Mouse (Mus musculus) liver, embryonic 11.5 days (tissue): ENCODE data around the gene Gm813. TPM values are rescaled to one million over a fixed set of nuclear protein-coding genes. Genes with fewer than 3 reads are reported as not detected.

Source experiments
- ATAC-seq: fragments of 200-750 bp; cut with Nextera tagmentation; replicated peaks from 2 replicates; pipeline ENCODE4 v1.8.0; 2017; ENCODE audit warnings: moderate number of reproducible peaks, mild to moderate bottlenecking, moderate TSS enrichment, moderate library complexity; ENCODE audit not compliant: low FRiP score
- DNase-seq: peaks from one replicate; pipeline ENCODE4 v3.0.0-alpha.2; 2017; ENCODE audit warnings: low spot score
- H3K27ac ChIP-seq: fragments of 300-500 bp; sonication (generic); 2 replicates; pipeline ENCODE4 v1.5.1; 2014; ENCODE audit warnings: mild to moderate bottlenecking, low read depth, low read length, control low read depth
- H3K27me3 ChIP-seq: fragments of 300-500 bp; sonication (generic); replicated peaks from 2 replicates; pipeline ENCODE4 v1.6.1; 2014; ENCODE audit warnings: low read length, mixed read lengths; ENCODE audit not compliant: control insufficient read depth, insufficient read depth
- H3K36me3 ChIP-seq: fragments of 300-500 bp; sonication (generic); 2 replicates; pipeline ENCODE4 v1.6.1; 2014; ENCODE audit warnings: mild to moderate bottlenecking, low read length, moderate library complexity, mixed read lengths; ENCODE audit not compliant: control insufficient read depth, insufficient read depth
- H3K4me1 ChIP-seq: fragments of 300-500 bp; sonication (generic); replicated peaks from 2 replicates; pipeline ENCODE4 v1.6.1; 2014; ENCODE audit warnings: low read length, mixed read lengths; ENCODE audit not compliant: control insufficient read depth, insufficient read depth
- H3K4me2 ChIP-seq: fragments of 300-500 bp; sonication (generic); 2 replicates; pipeline ENCODE4 v1.6.1; 2014; ENCODE audit warnings: mild to moderate bottlenecking, control low read depth, moderate library complexity
- H3K4me3 ChIP-seq: fragments of 300-500 bp; sonication (generic); 2 replicates; pipeline ENCODE4 v1.5.1; 2014; ENCODE audit warnings: low read depth, low read length, control low read depth
- H3K9ac ChIP-seq: fragments of 300-500 bp; sonication (generic); 2 replicates; pipeline ENCODE4 v1.6.1; 2014; ENCODE audit warnings: low read depth, low read length, control low read depth
- H3K9me3 ChIP-seq: fragments of 300-500 bp; sonication (generic); 2 replicates; pipeline ENCODE4 v1.6.1; 2016; ENCODE audit warnings: low read length, inconsistent platforms, mixed read lengths; ENCODE audit not compliant: control insufficient read depth
- WGBS: fragments of 180-500 bp; shearing (Covaris S2); extraction: QIAGEN DNeasy Blood & Tissue Kit; methylation state at CpG from one replicate; pipeline ENCODE4 v1.1.7; 2014; 5-methylcytosine and 5-hydroxymethylcytosine counted together
- polyA plus RNA-seq: library from polyadenylated mRNA; unstranded; fragments of >200 nt; fragmentation: Nextera tagmentation; extraction: Ambion mirVana; gene quantifications from 2 replicates; pipeline ENCODE4 v1.2.1, GENCODE M21; 2014

Gm813 gene
- polyA plus RNA-seq, 1 experiment from 2014 or later: not detected

DNA sequence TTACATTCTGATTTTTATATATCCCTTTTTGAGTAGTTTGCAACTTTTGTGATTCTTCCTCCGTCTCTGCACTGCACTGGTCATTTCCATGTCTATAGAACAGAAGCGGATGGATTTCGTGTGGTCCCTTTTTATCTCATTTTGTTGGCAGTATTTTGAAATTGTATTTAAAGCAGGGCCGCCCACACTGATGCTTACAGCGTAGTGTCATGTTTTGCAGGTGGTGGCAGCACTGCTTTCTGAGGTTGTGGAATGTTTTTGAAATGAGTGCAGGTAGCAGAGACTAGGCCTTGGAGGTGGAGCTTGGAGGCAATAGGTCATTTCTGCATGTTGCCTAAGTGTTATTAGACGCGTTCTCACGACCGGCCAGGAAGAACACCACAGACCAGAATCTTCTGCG is 33.2 kb upstream of the Gm813 start:
- WGBS: 93% methylated on average over 10 of the region's 10 CpGs

DNA sequence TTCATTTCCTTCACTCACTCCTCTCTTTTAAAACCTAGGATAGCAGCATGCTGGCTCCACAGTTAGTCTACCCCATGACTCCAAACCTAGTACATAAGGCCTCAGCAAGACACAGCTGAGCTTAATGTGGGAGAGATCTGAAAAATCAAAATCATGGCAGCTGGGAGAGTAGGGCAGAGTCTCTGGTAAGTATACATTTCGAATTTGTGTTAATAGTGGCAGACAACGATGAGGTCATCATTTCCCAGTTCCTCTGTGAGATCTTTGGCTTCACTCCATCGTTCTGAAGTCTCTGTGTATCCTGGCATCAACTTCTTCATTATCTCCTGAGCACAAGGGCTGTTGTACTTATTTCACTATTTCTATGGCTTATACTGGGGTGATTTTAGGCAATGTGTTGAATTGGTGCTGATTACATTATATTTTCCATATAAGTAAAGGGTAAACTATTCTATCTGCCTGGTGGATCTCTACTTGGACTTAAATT is 22.0 kb upstream of the Gm813 start, which contains the start of gene E330017A01Rik:
E330017A01Rik (minus strand) TSS at position 51 of the 487 bp plus-strand sequence.
- no peak within 1 kb of the TSS for H3K4me3 ChIP-seq
- no peaks in the 10 kb centered on the region for H3K27me3 ChIP-seq
- 0 out of 2 replicates have a peak within 1 kb of the TSS, but pooled peaks have one; percentile 13 for H3K4me2 ChIP-seq
- peak within 1 kb of the TSS; percentile 28; the same call in 1 of the 2 replicates for H3K27ac ChIP-seq
- ATAC-seq (no peak), DNase-seq (no peak)
- H3K36me3 ChIP-seq: no peaks in the 10 kb centered on the region
- no peak within 1 kb of the TSS for H3K9ac ChIP-seq
- H3K4me1 ChIP-seq: peaks cover 7% of the 10 kb centered on the region
- no peaks in the 10 kb centered on the region for H3K9me3 ChIP-seq
- 71% methylated on average over 3 of the region's 3 CpGs for WGBS

More for the DNA sequence above, 33.2 kb upstream of the Gm813 start:
- no peak overlapping the region for H3K27ac ChIP-seq
- H3K4me1 ChIP-seq: no peaks in the 10 kb centered on the region
- no peaks in the 10 kb centered on the region for H3K9me3 ChIP-seq
- H3K4me3 ChIP-seq: no peak overlapping the region
- H3K36me3 ChIP-seq: no peaks in the 10 kb centered on the region
- H3K4me2 ChIP-seq: no peak overlapping the region
- ATAC-seq: no peak
- no peaks in the 10 kb centered on the region for H3K27me3 ChIP-seq
- DNase-seq: no peak
- H3K9ac ChIP-seq: no peak overlapping the region

DNA sequence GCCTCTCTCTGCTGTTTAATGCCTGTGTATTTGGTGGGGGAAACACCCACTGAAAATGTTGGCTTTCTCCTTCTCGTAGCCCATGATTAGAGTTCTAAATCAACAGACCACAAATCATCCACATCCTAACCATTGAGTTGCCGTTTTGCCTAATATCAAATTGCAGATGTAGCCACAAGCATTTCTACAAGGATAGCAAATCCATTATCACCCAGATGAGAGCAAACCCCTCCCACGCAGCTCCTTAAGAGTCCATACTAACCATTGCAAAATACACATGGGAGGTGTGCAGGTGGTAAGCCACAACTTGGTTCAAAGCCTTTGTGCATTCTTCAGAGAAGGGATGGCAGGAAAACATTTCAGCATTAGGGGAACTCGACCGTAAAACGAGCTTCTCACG is 21.2 kb upstream of the Gm813 start:
- peak overlapping the region; percentile 28; the same call in 1 of the 2 replicates for H3K27ac ChIP-seq
- H3K9ac ChIP-seq: no peak overlapping the region
- no peak for DNase-seq
- 79% methylated on average over 7 of the region's 7 CpGs for WGBS
- 0 out of 2 replicates have a peak overlapping the region, but pooled peaks have one; percentile 13 for H3K4me2 ChIP-seq
- H3K36me3 ChIP-seq: no peaks in the 10 kb centered on the region
- peaks cover 7% of the 10 kb centered on the region for H3K4me1 ChIP-seq
- no peaks in the 10 kb centered on the region for H3K27me3 ChIP-seq
- ATAC-seq: peak; percentile 39
- no peak overlapping the region for H3K4me3 ChIP-seq
- no peaks in the 10 kb centered on the region for H3K9me3 ChIP-seq

DNA sequence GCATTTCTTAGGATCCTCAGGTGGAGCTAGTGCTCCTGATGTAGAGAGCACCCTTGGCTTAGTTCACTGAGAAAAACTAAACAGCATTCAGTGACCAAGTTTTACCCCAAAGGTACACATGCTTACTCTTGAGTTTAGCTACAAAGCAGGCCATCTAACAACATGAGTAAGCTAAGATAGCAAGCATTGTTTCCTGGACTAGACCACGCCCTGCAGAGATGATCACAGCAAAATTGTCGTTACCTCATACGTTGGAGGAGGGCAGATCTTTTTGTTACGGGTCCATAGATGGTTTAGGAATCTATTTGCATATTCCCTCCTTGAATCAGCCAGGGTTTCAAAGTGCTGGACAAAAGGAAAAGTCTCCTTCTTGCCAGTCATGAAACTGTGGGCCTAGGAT is 20.7 kb upstream of the Gm813 start:
- no peak overlapping the region for H3K9ac ChIP-seq
- WGBS: 40% methylated on average over 4 of the region's 4 CpGs
- peak overlapping the region; percentile 28; the same call in 1 of the 2 replicates for H3K27ac ChIP-seq

DNA sequence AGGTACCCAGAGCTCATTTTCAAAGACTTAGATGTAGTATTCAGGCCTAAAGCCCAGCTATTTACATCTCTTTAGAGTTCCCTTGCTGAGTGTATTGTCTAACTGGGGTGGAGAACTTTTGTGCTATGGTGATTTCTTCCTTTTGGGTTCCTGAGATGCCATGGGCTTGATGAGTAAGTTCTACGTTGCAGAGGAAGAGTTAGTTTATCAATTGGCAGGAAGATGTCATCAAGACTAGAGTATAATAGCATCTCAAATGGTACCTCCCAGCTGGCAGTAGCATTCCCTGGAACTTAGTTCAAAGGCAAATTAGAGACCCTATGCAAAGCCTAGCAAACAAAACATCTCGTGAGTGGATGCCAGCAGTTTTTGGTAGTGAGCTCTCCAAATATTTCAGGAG is 19.1 kb upstream of the Gm813 start:
- Histone ChIP-seq H3K4me3 (no peak overlapping the region), H3K9me3 (no peaks in the 10 kb centered on the region), H3K27ac (no peak overlapping the region), H3K4me2 (no peak overlapping the region), H3K4me1 (peaks cover 7% of the 10 kb centered on the region), H3K36me3 (no peaks in the 10 kb centered on the region), H3K9ac (no peak overlapping the region), H3K27me3 (no peaks in the 10 kb centered on the region)
- ATAC-seq (no peak), DNase-seq (no peak)
- WGBS: 72% methylated on average over 2 of the region's 2 CpGs

More for the DNA sequence above, 20.7 kb upstream of the Gm813 start:
- Histone ChIP-seq H3K27me3 (no peaks in the 10 kb centered on the region), H3K4me1 (peaks cover 7% of the 10 kb centered on the region), H3K36me3 (no peaks in the 10 kb centered on the region), H3K9me3 (no peaks in the 10 kb centered on the region), H3K4me3 (no peak overlapping the region), H3K4me2 (0 out of 2 replicates have a peak overlapping the region, but pooled peaks have one; percentile 13)
- no peak for DNase-seq
- peak; percentile 91 for ATAC-seq

DNA sequence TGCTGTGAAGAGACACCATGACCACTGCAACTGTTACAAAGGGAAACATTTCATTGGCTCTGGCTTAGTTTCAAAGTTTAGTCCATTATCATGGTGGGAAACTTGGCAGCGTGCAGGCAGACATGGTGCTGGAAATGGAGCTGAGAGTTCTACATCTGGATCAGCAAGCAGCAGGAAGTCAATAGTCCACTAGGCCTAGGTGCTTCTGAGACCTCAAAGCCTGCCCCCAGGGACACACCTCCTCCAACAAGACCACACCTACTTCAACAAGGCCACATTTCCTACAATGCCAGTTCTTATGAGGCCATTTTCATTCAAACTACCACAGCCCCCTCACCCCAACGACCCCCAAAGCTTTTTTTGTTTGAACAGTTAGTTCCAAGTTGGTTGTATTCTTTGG is 13.0 kb upstream of the Gm813 start:
- H3K27me3 ChIP-seq: no peaks in the 10 kb centered on the region
- no peak overlapping the region for H3K4me3 ChIP-seq
- H3K4me1 ChIP-seq: 0 out of 2 replicates have a peak, but pooled peaks cover 4% of the 10 kb centered on the region
- H3K36me3 ChIP-seq: no peaks in the 10 kb centered on the region
- H3K4me2 ChIP-seq: no peak overlapping the region
- H3K27ac ChIP-seq: no peak overlapping the region
- no peaks in the 10 kb centered on the region for H3K9me3 ChIP-seq
- ATAC-seq (no peak), DNase-seq (no peak)
- H3K9ac ChIP-seq: no peak overlapping the region
- WGBS: 69% methylated on average over 2 of the region's 2 CpGs

DNA sequence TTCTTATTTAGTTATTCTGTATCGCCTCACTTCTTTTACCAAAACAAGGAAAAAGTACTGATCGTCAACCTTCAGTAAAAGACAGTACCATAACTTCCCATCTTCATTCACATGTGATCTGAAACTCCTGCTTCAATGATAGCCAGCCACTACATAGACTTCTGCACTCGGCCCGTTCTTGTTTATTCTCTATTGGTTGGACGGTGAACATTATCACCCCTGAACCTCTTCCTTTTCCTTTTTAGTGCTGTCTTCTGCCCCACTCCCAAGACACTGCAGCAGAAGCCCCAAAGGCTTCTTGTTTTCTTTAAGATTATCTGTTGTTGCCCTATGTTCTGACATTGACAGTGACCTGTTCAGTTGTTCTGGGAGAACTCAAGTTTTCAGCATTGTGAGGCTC is 12.2 kb upstream of the Gm813 start:
- ATAC-seq (no peak), DNase-seq (no peak)
- H3K9me3 ChIP-seq: no peaks in the 10 kb centered on the region
- 0 out of 2 replicates have a peak, but pooled peaks cover 4% of the 10 kb centered on the region for H3K4me1 ChIP-seq
- no peak overlapping the region for H3K4me3 ChIP-seq
- no peak overlapping the region for H3K27ac ChIP-seq
- 63% methylated on average over 5 of the region's 5 CpGs for WGBS
- H3K27me3 ChIP-seq: no peaks in the 10 kb centered on the region
- H3K9ac ChIP-seq: no peak overlapping the region
- H3K36me3 ChIP-seq: no peaks in the 10 kb centered on the region
- no peak overlapping the region for H3K4me2 ChIP-seq

DNA sequence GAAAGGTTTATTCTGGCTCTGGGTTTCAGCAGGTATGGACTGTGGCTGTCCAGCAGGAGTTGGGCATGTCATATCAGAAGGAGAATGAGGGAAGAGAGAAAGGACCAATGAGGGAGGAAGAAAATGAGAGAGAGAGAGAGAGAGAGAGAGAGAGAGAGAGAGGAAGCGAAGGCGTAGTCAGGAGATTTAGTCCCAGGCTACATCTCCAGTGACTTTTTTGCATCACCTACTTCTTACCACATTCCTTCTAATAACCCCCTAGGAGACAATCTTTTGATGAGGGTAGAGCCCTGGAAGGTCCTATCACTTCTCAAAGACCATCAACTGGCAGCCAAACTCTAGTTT is 11.5 kb upstream of the Gm813 start:
- no peaks in the 10 kb centered on the region for H3K27me3 ChIP-seq
- ATAC-seq (no peak), DNase-seq (no peak)
- no peaks in the 10 kb centered on the region for H3K36me3 ChIP-seq
- H3K4me3 ChIP-seq: no peak overlapping the region
- H3K27ac ChIP-seq: no peak overlapping the region
- H3K9me3 ChIP-seq: no peaks in the 10 kb centered on the region
- H3K9ac ChIP-seq: no peak overlapping the region
- 97% methylated on average over 2 of the region's 2 CpGs for WGBS
- no peak overlapping the region for H3K4me2 ChIP-seq
- H3K4me1 ChIP-seq: 0 out of 2 replicates have a peak, but pooled peaks cover 4% of the 10 kb centered on the region

DNA sequence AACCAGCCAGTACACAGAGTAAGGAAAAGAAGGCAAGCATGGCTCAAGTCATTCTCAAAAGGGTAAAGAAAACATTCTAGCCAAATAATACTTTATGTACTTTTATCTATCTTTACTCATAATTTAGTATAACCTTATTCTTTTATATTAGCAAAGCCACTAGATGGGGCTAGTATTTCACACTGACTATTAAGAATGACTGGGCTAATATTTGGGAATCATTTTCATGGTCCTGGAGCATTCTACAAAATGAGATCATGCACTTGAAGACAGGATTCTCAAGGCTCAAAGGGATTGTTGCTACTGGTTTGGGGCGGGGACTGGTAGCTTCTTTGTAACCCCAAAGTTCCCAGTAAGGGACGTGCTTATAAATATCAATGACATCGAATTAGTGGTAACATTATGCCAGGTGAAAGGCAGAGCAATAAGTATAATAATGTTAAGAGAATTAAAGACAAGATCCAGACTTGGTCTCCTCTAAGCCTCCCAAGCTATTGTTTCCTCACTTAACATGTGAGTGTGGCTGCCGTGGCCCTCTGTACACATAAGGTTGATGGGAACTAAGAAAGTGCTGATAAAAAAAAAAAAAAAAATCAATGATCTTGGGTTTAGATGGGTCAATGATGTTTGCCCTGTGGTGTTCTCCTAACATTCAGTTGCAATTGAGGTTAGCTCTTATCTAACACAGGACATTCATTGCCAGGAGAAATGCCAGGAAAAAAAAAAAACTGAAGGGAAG is 11.0 kb upstream of the Gm813 start:
- 78% methylated on average over 4 of the region's 4 CpGs for WGBS
- DNase-seq: no peak
- ATAC-seq: peak; percentile 37

More for the DNA sequence above, 11.0 kb upstream of the Gm813 start:
- no peak overlapping the region for H3K4me3 ChIP-seq
- H3K9me3 ChIP-seq: no peaks in the 10 kb centered on the region
- 0 out of 2 replicates have a peak, but pooled peaks cover 4% of the 10 kb centered on the region for H3K4me1 ChIP-seq
- no peak overlapping the region for H3K4me2 ChIP-seq
- H3K27ac ChIP-seq: peak overlapping the region; percentile 8; the same call in 1 of the 2 replicates
- H3K27me3 ChIP-seq: no peaks in the 10 kb centered on the region
- no peaks in the 10 kb centered on the region for H3K36me3 ChIP-seq
- no peak overlapping the region for H3K9ac ChIP-seq
